Mouse (Mus musculus) forebrain, embryonic 15.5 days (tissue): ENCODE measurements around the gene Sema4g. TPM values are rescaled to one million over a fixed set of nuclear protein-coding genes. Genes with fewer than 3 reads are reported as not detected.

Experiments used
- ATAC-seq: fragments of 200-750 bp; cut with Nextera tagmentation; replicated peaks from 2 replicates; pipeline ENCODE4 v1.8.0; 2017; ENCODE audit warnings: mild to moderate bottlenecking, moderate TSS enrichment, moderate library complexity
- H3K27ac ChIP-seq: fragments of 300-500 bp; sonication (generic); replicated peaks from 2 replicates; pipeline ENCODE4 v1.5.1; 2015; ENCODE audit warnings: mild to moderate bottlenecking, inconsistent platforms
- H3K27me3 ChIP-seq: fragments of 300-500 bp; sonication (generic); 2 replicates; pipeline ENCODE4 v1.6.1; 2015; ENCODE audit warnings: inconsistent platforms
- H3K36me3 ChIP-seq: fragments of 300-500 bp; sonication (generic); 2 replicates; pipeline ENCODE4 v1.6.1; 2015; ENCODE audit warnings: mild to moderate bottlenecking, inconsistent platforms
- H3K4me1 ChIP-seq: fragments of 300-500 bp; sonication (generic); 2 replicates; pipeline ENCODE4 v1.6.1; 2015; ENCODE audit warnings: inconsistent platforms
- H3K4me2 ChIP-seq: fragments of 300-500 bp; sonication (generic); replicated peaks from 2 replicates; pipeline ENCODE4 v1.6.1; 2015; ENCODE audit warnings: mild to moderate bottlenecking, inconsistent platforms
- H3K4me3 ChIP-seq: fragments of 300-500 bp; sonication (generic); 2 replicates; pipeline ENCODE4 v1.5.1; 2015; ENCODE audit warnings: mild to moderate bottlenecking, inconsistent platforms
- H3K9ac ChIP-seq: fragments of 300-500 bp; sonication (generic); replicated peaks from 2 replicates; pipeline ENCODE4 v1.6.1; 2015; ENCODE audit warnings: mild to moderate bottlenecking, inconsistent platforms
- H3K9me3 ChIP-seq: fragments of 300-500 bp; sonication (generic); 2 replicates; pipeline ENCODE4 v1.6.1; 2016; ENCODE audit warnings: inconsistent platforms
- WGBS: fragments of 180-500 bp; shearing (Covaris S2); methylation state at CpG from one replicate; pipeline ENCODE4 v1.1.7; 2015; ENCODE audit warnings: mixed read lengths; 5-methylcytosine and 5-hydroxymethylcytosine counted together
- polyA plus RNA-seq: library from polyadenylated mRNA; unstranded; fragments of >200 nt; fragmentation: Nextera tagmentation; extraction: Ambion mirVana; gene quantifications from 2 replicates; pipeline ENCODE4 v1.2.1, GENCODE M21; 2015

Gene Sema4g
- polyA plus RNA-seq, 1 experiment from 2014 or later, result 15.5 TPM

DNA sequence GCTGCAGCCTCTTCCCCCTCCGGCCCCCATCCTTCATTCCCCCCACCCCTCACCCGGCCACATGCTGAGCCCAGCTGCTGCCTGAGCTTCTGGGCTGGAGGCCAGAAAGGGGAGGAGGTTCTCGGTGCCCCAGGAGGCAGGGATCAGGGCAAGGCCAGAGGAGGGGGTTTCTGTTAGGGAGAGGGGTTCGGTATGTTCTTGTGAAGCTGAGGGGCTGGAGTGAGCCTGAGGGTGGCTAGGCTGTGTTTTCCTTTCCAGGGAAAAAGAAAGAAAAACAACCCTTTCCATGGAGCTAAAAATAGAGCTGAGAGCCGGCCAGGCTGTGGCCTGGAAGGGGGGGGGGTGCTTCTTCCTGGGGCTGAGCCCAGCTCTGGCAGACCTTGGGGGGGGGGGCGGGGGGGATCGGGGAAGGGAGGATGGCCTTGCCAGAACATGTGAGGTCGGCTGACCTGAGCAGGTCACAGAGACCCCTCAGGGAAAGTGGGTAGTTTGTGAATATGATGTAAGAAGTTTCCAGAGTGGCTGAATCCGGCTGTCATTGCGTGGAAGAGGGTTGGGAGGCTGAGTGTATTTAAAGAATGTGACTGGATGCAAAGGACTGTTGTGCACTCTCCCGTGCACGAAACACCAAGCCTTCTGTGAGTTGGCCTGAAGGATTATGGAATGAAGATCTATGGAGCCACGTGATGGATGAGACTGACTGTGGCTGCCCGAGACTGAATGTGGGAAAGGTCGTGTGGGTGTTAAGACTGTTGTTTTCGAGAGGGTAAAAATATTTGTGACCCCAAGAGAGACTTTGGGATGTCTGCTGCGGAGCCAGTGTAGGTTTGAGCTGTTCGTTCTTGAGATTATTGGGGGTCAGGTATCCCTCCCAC lies 27.7 kb downstream of the Sema4g start:
- ATAC-seq, result peak; percentile 30
- peaks cover 4% of the 10 kb centered on the region for H3K36me3 ChIP-seq
- no peaks in the 10 kb centered on the region for H3K27me3 ChIP-seq
- peak overlapping the region; percentile 79 for H3K9ac ChIP-seq
- peaks cover 71% of the 10 kb centered on the region for H3K4me1 ChIP-seq
- peak overlapping the region; percentile 62 for H3K4me2 ChIP-seq
- 1% methylated on average over 17 of the region's 18 CpGs for WGBS
- no peaks in the 10 kb centered on the region for H3K9me3 ChIP-seq
- H3K4me3 ChIP-seq, result peak overlapping the region; percentile 85
- H3K27ac ChIP-seq, result peak overlapping the region; percentile 99

DNA sequence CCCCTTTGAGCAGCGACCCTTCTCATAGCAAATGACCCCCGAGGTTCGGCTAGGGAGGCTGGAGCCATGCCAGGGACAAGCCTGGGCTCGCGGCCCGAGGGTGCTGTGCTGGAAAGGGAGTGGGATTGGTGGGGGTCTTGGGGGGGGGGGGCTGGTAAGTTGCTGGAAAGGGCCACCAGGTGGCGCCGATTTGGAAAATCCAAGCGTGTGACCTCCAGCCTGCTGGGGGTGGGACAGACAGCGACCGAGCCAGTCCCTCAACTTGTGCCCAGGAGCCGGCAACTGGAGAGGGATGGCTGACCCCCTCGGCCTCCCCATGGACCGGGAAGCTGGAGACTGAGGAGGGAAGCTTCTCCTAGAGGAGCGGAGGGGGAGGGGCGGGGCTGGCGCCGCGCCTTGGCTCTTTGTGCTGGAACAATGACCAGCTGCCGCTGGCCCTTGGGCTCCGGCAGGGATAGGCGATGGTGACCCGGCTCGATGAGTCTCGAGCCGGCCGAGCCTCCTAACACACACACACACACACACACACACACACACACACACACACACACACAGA lies 28.4 kb downstream of the Sema4g start:
- WGBS, result 0% methylated on average over 22 of the region's 27 CpGs
- H3K9ac ChIP-seq, result peak overlapping the region; percentile 79
- no peaks in the 10 kb centered on the region for H3K9me3 ChIP-seq
- peak overlapping the region; percentile 62 for H3K4me2 ChIP-seq
- peak overlapping the region; percentile 99 for H3K27ac ChIP-seq
- H3K36me3 ChIP-seq, result no peaks in the 10 kb centered on the region
- H3K4me1 ChIP-seq, result peaks cover 75% of the 10 kb centered on the region
- peak overlapping the region; percentile 85 for H3K4me3 ChIP-seq
- ATAC-seq, result peak; percentile 64
- no peaks in the 10 kb centered on the region for H3K27me3 ChIP-seq

DNA sequence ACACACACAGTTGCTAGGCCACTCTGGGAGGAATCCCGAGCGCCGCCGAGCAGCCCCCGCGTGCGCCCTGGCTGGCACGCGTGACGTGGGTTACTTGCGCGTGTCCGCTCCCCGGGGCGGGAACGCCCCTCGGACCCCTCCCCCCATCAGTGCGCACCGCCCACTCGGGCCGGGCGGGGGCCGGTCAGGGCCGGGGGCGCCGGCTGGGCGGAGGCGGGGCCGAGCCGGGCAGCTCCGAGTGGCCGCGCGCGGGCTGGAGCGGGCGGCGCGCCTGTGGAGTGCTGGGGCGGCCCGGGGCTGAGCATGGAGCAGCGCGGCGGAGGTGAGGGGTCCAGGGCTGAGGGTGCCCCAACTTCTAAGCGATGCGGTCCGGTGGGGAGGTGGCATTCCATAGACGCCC lies 29.0 kb downstream of the Sema4g start:
- peak; percentile 59 for ATAC-seq
- peak overlapping the region; percentile 99 for H3K27ac ChIP-seq
- under 1% methylated on average over 34 of the region's 48 CpGs for WGBS

DNA sequence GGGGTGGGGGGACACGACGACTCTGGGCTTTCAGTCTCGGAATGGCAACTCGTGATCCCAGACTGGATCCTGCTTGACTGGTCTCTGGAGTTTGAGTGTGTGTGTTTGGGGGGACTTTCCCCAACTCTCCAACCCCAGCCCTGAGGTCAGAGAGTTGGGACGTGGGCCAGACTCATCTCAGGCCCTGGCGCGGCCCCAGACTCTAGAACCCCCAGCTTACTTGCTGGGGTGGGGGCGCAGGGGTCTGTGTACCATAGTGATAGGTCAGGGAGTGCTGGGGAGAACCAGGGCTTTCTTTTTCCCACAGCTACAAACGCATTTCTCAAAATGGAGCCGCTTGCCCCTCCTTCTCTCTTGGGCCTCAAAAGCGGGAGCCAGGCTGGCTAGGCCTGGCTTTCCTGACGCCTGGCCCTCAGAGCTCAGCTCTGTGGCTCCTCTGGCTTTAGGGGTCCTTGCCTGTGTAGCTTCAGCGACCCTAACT lies 29.5 kb downstream of the Sema4g start:
- Histone ChIP-seq H3K4me2 (peak overlapping the region; percentile 62), H3K9ac (peak overlapping the region; percentile 79), H3K9me3 (no peaks in the 10 kb centered on the region), H3K27me3 (no peaks in the 10 kb centered on the region), H3K36me3 (0 out of 2 replicates have a peak, but pooled peaks cover 3% of the 10 kb centered on the region), H3K4me3 (peak overlapping the region; percentile 85), H3K4me1 (peaks cover 69% of the 10 kb centered on the region), H3K27ac (peak overlapping the region; percentile 99)
- no peak; the same call in 1 of the 2 replicates for ATAC-seq
- 2% methylated on average over 13 of the region's 13 CpGs for WGBS

More for the DNA sequence above, 29.0 kb downstream of the Sema4g start:
- Histone ChIP-seq H3K9ac (peak overlapping the region; percentile 79), H3K27me3 (no peaks in the 10 kb centered on the region), H3K4me2 (peak overlapping the region; percentile 62), H3K9me3 (no peaks in the 10 kb centered on the region), H3K4me1 (peaks cover 69% of the 10 kb centered on the region), H3K36me3 (0 out of 2 replicates have a peak, but pooled peaks cover 3% of the 10 kb centered on the region), H3K4me3 (peak overlapping the region; percentile 85)

DNA sequence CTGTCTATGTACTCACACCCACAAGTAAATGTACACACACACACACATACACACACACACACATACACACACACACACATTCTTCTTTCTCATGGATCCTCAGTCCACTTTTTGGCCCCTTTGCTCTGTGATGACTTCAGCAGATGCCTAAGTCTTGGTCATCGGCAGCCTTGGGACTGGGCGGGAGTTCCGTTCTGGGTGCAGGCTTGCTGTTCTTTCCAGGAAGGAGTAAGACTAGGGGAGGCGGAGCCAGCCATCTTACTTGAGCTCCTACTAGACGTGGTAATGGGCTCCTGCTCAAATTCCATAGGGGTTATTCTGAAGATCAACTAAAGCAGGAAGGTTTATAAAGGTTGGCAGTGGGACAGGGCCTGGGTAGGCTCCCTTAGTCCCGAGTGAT lies 31.4 kb downstream of the Sema4g start:
- no peak for ATAC-seq
- Histone ChIP-seq H3K4me3 (no peak overlapping the region), H3K27me3 (no peaks in the 10 kb centered on the region), H3K4me2 (no peak overlapping the region), H3K27ac (no peak overlapping the region), H3K9me3 (no peaks in the 10 kb centered on the region), H3K9ac (0 out of 2 replicates have a peak overlapping the region, but pooled peaks have one; percentile 8), H3K36me3 (peaks cover 18% of the 10 kb centered on the region), H3K4me1 (peaks cover 58% of the 10 kb centered on the region)
- WGBS, result 63% methylated on average over 6 of the region's 6 CpGs

DNA sequence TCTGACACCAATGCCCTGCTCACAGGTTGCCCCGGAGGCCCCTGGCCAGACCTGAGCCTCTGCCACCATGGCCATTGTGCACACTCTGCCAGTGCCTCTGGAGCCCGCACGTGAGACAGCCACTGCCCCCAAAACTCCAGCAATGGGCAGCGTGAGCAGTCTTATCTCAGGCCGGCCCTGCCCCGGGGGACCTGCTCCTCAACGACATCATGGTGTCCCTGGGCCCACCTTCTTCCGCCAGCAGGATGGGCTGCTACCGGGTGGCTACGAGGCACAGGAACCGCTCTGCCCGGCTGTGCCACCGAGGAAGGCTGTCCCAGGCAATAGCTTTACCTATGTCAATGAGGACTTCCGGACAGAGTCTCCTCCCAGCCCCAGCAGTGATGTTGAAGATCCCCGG lies 32.5 kb downstream of the Sema4g start:
- H3K36me3 ChIP-seq, result peaks cover 29% of the 10 kb centered on the region
- H3K9ac ChIP-seq, result 0 out of 2 replicates have a peak overlapping the region, but pooled peaks have one; percentile 8
- no peaks in the 10 kb centered on the region for H3K27me3 ChIP-seq
- ATAC-seq, result no peak
- no peak overlapping the region for H3K27ac ChIP-seq
- H3K4me3 ChIP-seq, result no peak overlapping the region
- 91% methylated on average over 15 of the region's 15 CpGs for WGBS
- no peaks in the 10 kb centered on the region for H3K9me3 ChIP-seq
- H3K4me1 ChIP-seq, result peaks cover 48% of the 10 kb centered on the region
- H3K4me2 ChIP-seq, result no peak overlapping the region

DNA sequence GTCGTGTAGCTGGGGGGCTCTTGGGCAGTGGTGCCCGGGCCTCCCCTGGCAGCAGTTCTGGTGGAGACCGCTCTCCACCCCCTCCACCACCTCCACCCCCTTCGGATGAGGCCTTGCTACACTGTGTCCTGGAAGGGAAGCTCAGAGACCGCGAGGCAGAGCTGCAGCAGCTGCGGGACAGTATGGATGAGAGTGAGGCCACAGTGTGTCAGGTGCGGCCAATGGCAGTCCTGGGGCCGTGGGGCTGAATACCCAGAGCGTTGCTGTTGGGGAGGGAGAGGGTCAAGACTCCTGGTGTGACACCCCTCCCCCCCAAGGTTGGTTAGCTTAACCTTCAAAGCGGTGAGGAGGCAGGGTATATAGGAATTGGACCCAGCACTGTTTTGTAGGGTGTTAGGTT lies 35.1 kb downstream of the Sema4g start:
- H3K27ac ChIP-seq, result no peak overlapping the region
- no peak overlapping the region for H3K9ac ChIP-seq
- 91% methylated on average over 11 of the region's 11 CpGs for WGBS
- H3K4me2 ChIP-seq, result no peak overlapping the region
- H3K9me3 ChIP-seq, result no peaks in the 10 kb centered on the region
- H3K36me3 ChIP-seq, result peaks cover 39% of the 10 kb centered on the region
- H3K4me3 ChIP-seq, result no peak overlapping the region
- no peak for ATAC-seq
- H3K4me1 ChIP-seq, result peaks cover 30% of the 10 kb centered on the region
- no peaks in the 10 kb centered on the region for H3K27me3 ChIP-seq

DNA sequence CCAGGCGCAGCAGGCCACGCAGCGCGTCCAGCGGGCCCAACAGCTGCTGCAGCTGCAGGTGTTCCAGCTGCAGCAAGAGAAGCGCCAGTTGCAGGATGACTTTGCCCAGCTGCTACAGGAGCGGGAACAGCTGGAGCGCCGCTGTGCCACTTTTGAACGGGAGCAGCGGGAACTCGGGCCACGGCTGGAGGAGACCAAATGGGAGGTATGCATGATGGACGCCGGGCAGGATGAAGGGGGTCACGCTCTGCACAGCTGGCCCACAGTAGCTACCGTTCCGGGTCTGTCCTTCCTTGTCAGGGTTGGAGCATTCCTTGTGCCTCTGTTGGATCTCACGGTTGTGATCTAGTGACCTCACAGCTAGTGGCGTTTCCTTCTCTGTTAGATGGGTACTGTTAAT lies 35.9 kb downstream of the Sema4g start:
- Histone ChIP-seq H3K4me2 (no peak overlapping the region), H3K9ac (no peak overlapping the region), H3K27me3 (no peaks in the 10 kb centered on the region), H3K4me1 (peaks cover 24% of the 10 kb centered on the region), H3K9me3 (no peaks in the 10 kb centered on the region), H3K27ac (no peak overlapping the region), H3K4me3 (no peak overlapping the region), H3K36me3 (peaks cover 39% of the 10 kb centered on the region)
- ATAC-seq, result no peak
- 95% methylated on average over 20 of the region's 20 CpGs for WGBS

DNA sequence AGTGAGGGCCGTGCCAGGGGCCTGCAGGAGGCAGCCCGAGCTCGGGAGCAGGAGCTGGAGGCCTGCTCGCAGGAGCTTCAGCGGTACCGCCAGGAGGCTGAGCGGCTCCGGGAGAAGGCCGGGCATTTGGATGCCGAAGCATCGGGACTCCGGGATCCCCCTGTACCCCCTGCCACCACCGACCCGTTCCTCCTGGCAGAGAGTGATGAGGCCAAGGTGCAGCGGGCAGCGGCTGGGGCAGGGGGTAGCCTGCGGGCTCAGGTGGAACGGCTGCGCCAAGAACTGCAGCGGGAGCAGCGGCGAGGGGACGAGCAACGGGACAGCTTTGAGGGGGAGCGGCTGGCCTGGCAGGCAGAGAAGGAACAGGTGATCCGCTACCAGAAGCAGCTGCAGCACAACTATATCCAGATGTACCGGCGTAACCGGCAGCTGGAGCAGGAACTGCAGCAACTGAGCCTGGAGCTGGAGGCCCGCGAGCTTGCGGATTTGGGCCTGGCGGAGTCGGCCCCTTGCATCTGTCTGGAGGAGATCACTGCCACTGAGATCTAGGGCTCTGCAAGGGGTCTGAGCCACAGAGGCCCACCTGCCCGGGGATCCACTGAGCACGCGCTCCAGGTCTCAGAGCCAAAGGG lies 37.2 kb downstream of the Sema4g start:
- WGBS, result 93% methylated on average over 37 of the region's 37 CpGs
- H3K4me2 ChIP-seq, result no peak overlapping the region
- H3K27me3 ChIP-seq, result no peaks in the 10 kb centered on the region
- ATAC-seq, result no peak
- H3K9ac ChIP-seq, result no peak overlapping the region
- peaks cover 14% of the 10 kb centered on the region for H3K4me1 ChIP-seq
- peaks cover 39% of the 10 kb centered on the region for H3K36me3 ChIP-seq
- no peaks in the 10 kb centered on the region for H3K9me3 ChIP-seq
- no peak overlapping the region for H3K27ac ChIP-seq
- no peak overlapping the region for H3K4me3 ChIP-seq

DNA sequence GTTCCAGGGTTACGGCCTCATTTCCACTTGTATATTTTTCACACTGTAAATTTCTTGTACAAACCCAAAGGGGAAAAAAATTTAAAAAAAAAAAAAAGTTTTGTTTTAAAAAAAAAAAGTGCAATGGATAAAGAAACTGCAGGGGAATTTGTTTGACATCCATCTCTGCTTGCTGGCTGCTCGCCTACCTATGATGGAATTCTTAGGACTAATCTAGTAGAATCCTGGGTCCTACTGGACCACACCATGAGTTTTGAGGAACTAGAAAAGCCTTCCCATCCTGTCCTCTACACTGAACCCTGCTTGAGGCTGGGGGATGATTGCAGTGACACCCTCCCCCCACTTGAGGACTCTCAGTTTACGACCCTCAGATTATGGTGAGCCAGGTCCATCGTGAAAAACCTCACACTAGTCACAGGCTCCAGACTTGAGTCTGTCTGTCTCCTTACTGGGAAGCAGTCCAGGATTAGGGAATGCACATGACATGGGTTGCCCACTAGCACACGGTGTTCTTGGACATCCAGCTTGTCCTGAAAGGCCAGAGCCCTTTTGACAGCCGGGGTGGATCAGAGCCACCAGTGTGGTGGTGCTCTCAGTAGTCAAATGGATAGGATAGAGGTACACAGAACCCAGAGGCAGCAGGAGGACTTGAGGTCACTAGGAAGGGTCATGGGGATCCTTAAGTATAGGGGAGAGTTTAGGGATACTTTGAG lies 38.2 kb downstream of the Sema4g start:
- no peaks in the 10 kb centered on the region for H3K9me3 ChIP-seq
- H3K27ac ChIP-seq, result no peak overlapping the region
- H3K36me3 ChIP-seq, result peaks cover 39% of the 10 kb centered on the region
- ATAC-seq, result no peak
- H3K9ac ChIP-seq, result no peak overlapping the region
- no peaks in the 10 kb centered on the region for H3K27me3 ChIP-seq
- H3K4me1 ChIP-seq, result peaks cover 9% of the 10 kb centered on the region
- H3K4me3 ChIP-seq, result no peak overlapping the region
- no peak overlapping the region for H3K4me2 ChIP-seq
- 81% methylated on average over 6 of the region's 6 CpGs for WGBS

DNA sequence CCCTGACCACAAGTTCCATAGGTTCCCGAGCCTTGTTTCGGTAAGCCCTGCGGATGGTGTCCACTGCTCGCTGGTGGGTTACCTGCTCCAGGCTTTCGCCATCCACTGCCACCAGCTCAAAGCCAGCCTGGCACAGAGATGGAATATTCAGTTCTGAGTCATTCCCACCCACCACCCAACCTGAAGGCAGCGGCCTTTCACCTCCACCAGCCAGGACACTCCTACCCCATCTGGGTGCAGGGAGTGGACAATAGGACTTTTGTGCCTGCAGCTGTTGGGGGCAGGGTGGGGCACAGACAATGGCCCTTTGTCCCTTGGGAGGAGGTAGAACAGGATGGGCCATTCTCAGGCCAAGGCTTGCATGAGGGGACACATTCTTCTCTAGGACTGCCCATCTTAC lies 38.9 kb downstream of the Sema4g start:
- Histone ChIP-seq H3K4me2 (no peak overlapping the region), H3K27me3 (no peaks in the 10 kb centered on the region), H3K4me1 (peaks cover 9% of the 10 kb centered on the region), H3K4me3 (no peak overlapping the region), H3K9me3 (no peaks in the 10 kb centered on the region), H3K9ac (no peak overlapping the region), H3K27ac (no peak overlapping the region), H3K36me3 (peaks cover 36% of the 10 kb centered on the region)
- 76% methylated on average over 6 of the region's 6 CpGs for WGBS
- ATAC-seq, result no peak
